Mouse (Mus musculus) left cerebral cortex, postnatal 25 days (tissue): ENCODE data around the gene 1810049J17Rik. TPM values are rescaled to one million over a fixed set of nuclear protein-coding genes. Genes with fewer than 3 reads are reported as not detected.

ENCODE experiments used
- DNase-seq, 2 experiments: peaks; one replicate each; pipeline ENCODE4 v3.0.0; 2022; ENCODE audit warnings: low spot score in 2 of 2, mixed read lengths in 1 of 2
- intact Hi-C: fragments of 180-260 bp; cut with DNase I; formaldehyde crosslinking; loops from one replicate; pipeline ENCODE4 v1.15.1; 2025
- total RNA-seq, 2 experiments: library from RNA; stranded (reverse); gene quantifications; 2 replicates each; pipeline ENCODE4 v1.2.3; 2021

1810049J17Rik gene
- total RNA-seq, 2 experiments from 2014 or later, result 2.0 to 2.4 TPM

- intact Hi-C loops, result no loop called here
- DNase-seq, result no peak
Measured at GRCm38 (mm10) chr15:12315996-12316395, 5.7 kb downstream of the 1810049J17Rik start.

DNA sequence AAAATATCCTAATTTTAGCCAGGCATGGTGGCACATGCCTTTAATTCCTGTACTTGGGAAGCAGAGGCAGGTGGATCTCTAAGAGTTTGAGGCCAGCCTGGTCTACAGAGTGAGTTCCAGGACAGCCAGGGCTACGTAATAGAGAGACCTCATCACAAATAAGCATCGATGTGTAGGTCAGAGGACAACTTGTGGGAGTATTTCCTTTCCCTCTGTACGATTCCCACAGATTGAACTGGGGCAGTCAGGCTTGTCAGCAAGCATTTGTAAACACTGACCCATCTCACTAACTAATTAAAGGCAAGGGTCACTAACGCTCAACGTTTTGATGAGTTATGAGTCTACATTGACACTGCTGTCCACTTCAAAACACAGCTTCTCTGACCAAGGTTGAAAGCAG is 7.1 kb downstream of the 1810049J17Rik start:
- DNase-seq, result no peak
- intact Hi-C loops, result no loop called here

GRCm38 (mm10) chr15:12313255-12313654 is 8.4 kb downstream of the 1810049J17Rik start:
- no peak for DNase-seq
- intact Hi-C loops, result no loop called here

- no peak for DNase-seq
- intact Hi-C loops, result no loop called here
Measured at GRCm38 (mm10) chr15:12311465-12311864, 10.2 kb downstream of the 1810049J17Rik start.

DNA sequence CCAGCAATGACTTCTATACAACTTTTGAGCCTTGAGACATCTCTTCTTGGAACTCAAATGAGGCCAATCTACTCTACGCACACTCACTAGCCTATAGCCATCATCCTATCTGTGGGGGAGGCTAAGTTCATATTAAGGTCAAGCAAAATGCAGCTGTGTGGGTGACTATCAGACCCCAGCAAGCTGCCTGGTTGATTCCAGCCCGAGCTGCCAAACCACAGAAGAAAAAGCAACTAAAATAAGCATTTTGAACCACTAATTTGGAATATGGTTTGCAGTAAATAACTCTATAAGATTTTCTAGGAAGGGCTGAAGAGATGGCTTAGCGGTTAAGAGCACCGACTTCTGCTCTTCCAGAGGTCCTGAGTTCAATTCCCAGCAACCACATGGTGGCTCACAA is 11.0 kb downstream of the 1810049J17Rik start:
- intact Hi-C loops, result no loop called here

DNA sequence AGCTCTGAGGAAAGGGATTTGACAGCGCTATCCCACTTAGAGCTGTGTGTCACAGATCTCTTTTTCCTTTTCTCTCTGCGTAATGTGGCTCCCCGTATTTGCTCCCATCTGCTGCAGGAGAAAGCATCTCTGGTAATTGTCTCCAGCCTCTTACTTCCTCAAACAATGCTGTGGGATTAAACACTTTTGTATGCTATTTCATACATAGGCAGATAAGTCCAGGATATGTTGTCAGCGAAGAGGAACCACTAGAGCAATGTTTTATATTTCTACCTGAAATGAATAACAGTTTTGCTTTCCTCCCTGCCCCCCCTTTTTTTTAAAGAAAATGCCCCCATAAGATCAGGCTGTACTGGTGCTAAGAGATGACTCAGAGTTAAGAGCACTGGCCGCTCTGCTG is 13.2 kb downstream of the 1810049J17Rik start:
- intact Hi-C loops, result no loop called here
- no peak for DNase-seq

More for the DNA sequence above, 11.0 kb downstream of the 1810049J17Rik start:
- DNase-seq, result no peak

DNA sequence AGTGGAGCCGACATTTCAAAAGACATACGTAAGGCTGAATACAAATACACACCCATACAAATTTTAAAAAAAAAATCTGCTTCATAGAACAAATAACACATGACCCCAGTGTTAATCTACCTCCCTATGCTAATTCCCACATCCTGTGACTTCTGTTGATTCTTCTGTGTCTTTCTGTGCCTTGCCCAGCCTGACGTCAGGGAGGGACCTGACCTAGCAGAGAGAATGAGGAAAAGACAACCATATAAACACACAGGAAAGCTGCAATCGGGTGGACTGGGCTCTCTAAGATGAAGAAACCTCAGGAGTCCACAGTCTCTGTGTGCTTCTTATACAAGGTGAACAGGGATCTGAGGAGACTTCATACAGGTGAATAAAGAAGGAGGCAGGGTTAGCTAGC is 14.6 kb downstream of the 1810049J17Rik start:
- DNase-seq, result no peak
- intact Hi-C loops, result no loop called here

GRCm38 (mm10) chr15:12306188-12307071 is 15.3 kb downstream of the 1810049J17Rik start:
- intact Hi-C loops, result no loop called here
- peak; percentile 27 to 68 for DNase-seq

DNA sequence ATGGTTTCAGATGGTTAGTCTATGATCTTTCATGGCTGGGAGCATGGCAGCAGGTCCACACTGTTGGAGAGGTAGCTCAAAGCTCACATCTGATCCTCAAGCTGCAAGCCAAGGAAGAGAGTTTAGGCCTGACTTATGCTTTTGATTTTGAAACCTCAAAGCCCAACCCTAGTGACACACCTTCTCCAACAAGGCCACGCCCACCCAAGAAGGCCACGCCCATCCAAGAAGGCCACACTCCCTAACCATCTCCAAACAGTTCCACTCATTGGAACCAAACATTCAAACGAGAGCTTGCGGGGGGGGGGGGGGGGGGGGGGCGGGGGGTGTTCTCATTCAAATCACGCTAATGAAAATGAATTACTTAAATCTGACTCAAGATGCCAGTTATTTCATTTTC is 19.9 kb downstream of the 1810049J17Rik start:
- intact Hi-C loops, result no loop called here

GRCm38 (mm10) chr15:12298231-12298737 is 23.4 kb downstream of the 1810049J17Rik start:
- no peak for DNase-seq
- intact Hi-C loops, result no loop called here

More for the DNA sequence above, 19.9 kb downstream of the 1810049J17Rik start:
- DNase-seq, result no peak

DNA sequence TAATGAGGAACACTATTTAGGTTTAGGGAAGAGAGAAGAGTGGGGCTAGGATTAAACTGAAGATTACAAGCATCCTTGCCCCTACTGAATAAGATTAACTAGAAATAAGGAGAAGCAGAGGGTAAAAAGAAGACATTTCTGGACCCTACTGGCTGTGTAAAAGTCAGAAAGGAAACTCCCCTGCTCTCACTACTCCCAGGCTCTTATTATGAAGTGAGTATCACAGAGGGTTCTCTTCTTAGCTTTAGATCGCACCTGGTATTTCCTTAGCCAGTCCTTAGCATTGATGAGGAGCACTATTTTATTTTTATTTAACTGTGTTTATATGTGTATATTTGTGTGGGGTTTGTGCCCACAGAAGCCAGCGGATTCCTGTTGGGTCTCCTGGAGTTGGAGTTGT is 25.5 kb downstream of the 1810049J17Rik start:
- intact Hi-C loops, result no loop called here
- DNase-seq, result no peak

DNA sequence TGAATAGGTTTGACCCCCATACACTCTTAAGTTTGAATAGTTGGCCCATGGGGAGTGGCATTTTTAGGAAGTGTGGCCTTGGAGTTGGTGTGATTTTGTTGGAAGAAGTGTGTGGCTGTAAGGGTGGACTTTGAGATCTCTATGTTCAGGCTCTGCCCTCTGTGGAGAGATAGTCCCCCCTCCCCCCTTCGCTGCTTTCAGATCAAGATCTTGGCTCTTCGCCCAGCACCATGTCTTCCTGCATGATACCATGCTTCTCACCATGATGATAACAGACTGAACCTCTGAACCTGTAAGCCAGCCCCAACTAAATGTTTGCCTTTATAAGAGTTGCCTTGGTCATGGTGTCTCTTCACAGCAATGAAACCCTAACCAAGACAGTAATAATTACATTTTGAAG is 29.9 kb downstream of the 1810049J17Rik start:
- intact Hi-C loops, result no loop called here
- no peak for DNase-seq

- no peak for DNase-seq
- intact Hi-C loops, result no loop called here
Measured at GRCm38 (mm10) chr15:12290330-12290729, 31.4 kb downstream of the 1810049J17Rik start.

DNA sequence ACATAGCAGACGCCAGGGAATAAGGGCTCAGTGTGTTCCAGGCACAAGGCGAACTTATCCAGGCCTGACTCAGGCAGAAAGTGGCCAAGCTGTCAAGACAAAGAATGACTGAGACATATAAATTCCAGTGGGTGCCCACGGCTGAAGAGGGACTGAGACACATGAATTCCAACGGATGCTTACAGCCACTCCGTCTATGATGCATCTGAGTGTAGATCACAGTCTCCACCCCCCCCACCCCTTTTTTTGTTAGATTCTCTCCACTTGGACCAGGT is 36.2 kb downstream of the 1810049J17Rik start:
- DNase-seq, result no peak
- intact Hi-C loops, result no loop called here

DNA sequence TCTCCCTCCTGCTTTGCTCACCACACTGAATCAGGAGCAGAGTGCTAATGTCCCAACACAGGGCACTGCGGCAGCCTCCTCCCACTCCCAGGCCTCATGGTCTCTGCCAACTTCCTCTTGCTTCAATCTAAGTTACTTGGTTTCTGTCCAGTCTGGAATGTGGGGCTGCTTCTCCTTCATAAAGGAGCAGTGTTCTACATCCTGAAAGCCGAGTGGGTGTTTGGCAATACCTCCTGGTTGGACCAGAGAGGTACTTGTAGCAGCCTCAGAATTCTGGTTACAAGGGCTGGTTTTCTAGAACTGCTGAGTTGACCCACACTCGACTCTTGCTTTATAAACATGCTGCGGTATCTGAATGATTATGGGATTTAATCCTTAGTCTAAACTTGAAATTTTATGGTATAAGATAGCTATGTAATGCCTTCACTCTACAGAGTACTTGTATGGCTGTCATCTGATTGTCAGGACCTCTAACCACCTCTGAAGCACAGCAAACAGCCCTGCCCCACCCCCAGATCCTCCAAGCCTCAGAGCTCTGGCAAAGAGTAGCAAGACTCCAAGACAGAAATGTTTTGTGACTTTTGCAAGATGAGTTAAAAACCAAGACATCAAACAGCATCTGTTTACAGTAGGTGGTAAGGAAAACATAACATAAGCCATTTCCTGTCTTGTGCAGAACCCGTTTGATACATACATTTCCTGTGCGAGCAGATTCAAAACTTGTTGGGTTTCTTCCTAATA is 36.7 kb downstream of the 1810049J17Rik start:
- intact Hi-C loops, result no loop called here
- DNase-seq, result peak in 1 of 2 experiments; percentile 70

GRCm38 (mm10) chr15:12279816-12280215 is 41.9 kb downstream of the 1810049J17Rik start:
- DNase-seq, result no peak
- intact Hi-C loops, result loop anchor here (10.0 kb wide), 1 partner anchor 515 kb away; no protein-coding TSS in a partner anchor

DNA sequence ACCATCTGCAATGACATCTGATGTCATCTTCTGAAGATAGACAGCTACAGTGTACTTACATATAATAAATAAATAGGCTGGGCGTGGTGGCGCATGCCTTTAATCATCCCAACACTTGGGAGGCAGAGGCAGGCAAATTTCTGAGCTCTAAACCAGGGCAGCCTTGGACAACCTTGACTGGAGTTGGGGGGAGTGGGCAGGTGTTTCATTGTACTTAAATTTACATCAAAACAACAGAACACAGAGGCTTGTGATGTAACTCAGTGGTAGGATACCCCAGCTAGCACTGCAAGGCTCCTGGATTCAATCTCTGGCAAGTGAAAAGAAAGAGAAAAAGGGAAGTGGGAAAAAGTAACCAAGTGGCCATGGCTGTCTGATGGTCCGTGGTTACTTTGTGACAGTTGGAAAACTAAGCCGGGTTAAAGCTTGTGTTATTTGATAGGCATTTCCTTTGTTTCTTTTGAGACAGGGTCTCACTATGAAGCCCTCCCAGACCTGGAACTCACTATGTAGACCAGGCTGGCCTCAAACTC is 46.5 kb downstream of the 1810049J17Rik start:
- intact Hi-C loops, result loop anchor here (10.0 kb wide), 1 partner anchor 520 kb away; no protein-coding TSS in a partner anchor
- no peak for DNase-seq

DNA sequence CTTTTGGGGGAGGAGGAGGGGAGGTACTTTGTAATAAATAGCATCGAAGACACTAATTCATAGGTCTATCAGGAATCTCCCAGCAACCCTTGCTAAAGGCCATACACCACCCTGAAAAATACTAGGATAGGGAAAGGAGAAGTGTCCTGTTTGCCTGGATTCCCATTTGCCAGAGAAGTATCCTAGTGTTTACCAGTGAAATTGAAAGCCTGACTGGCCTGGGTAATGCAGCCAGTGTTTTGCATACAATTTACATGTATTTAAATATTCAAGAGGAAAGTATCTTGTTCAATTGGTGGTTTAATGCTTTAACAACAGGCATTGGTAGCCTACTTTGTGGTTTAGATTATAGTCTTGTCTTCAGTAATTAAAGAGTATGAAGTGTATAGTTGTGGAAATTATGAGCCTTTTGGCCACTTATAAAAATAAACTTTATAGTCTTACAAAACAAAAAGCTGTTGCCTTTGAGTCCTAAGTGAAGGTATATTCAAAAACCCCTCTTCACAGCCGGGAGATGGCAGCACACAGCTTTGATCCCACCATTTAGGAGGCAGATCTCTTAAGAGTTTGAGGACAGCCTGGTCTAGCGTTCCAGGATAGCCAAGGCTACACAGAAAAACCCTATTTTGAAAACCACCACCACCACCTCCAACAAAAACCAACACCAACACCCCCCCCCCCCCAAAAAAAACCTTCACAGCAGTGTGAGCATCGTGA is 47.5 kb downstream of the 1810049J17Rik start:
- no peak for DNase-seq
- intact Hi-C loops, result loop anchor here (5.0 to 10.0 kb wide), 2 partner anchors 303 to 521 kb away; no protein-coding TSS in a partner anchor

- intact Hi-C loops, result loop anchor here (5.0 to 10.0 kb wide), 2 partner anchors 304 to 521 kb away; no protein-coding TSS in a partner anchor
- no peak for DNase-seq
Measured at GRCm38 (mm10) chr15:12273325-12274052, 48.2 kb downstream of the 1810049J17Rik start.
